Mouse (Mus musculus): Measurements from ENCODE around the gene Foxm1.

Gene Foxm1

DNA sequence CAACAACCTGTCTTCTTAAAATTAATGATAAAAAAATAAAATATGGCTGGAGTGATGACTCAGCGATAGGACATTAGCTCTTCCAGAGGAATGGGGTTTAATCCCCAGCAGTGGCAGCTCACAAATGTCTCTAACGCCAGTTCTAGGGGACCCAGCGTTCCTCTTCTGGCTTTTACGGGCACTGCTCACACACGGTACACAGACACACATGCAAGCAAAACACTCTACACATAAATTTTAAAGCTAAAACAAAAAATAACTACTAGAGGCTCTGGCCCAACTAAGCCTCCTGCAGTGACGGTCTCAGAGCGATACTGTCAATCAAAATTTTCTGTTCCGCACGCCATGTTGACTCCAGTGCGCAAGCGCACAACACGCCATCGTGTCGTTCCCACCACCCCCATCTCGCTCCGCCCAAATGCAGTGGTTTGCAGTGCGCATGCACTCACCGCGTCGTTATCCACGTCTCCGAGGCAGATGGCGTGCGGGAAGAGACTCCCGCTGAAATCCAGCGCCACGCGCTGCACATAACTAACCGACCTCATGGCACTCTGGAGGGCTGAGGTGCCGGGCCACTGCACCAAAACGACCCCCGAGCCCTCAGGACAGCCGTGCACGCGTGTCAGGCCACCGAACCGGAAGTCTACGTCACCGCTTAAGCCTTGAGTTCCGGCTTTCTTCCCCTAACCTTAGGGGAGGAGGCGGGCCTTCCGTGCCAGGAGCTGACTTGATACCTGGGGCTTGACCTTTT is 61.7 kb downstream of the Foxm1 start, which contains the start of gene Itfg2:
Gene Itfg2, minus strand, starts transcription at position 663 of the 751 bp plus-strand sequence.
- DNase-seq (ENCODE audit: low read depth), result peak; percentile 100

DNA sequence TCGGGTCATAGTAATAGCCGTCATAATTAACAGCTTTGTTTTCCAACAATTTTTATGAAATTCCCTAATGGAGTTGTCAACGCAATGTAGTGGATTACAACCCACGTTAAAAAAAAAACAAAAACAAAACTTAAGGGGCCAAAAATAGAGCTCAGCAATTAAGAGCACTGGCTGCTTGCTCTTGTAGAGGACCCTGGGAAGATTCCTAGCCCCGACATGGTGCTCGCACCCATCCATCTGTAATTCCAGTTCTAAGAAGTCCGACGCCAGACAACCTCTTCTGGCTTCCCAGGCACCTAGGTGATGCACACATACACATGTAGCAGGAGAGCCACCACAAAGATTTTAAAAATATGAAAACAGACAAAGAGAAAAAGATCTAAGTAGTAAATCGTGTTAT is 62.3 kb downstream of the Foxm1 start:
- DNase-seq (ENCODE audit: low read depth), result no peak

Measured in induced T-regulatory cell, adult 2 months (primary cell).